Mouse (Mus musculus): ENCODE results near the gene Gsc.

Gene Gsc

GRCm38 (mm10) chr12:104472601-104473424 lies at the start of gene Gsc:
TSS of gene Gsc (minus strand) at chr12:104473330.
- in situ Hi-C loops (cut with MseI, MboI), result loop anchor here (25.0 kb wide), 2 partner anchors 214 to 464 kb away; no protein-coding TSS in a partner anchor

GRCm38 (mm10) chr12:104519721-104520120 lies 46.6 kb upstream of the Gsc start:
- in situ Hi-C loops (cut with MseI, MboI), result no loop called here

GRCm38 (mm10) chr12:104507911-104508310 lies 34.8 kb upstream of the Gsc start:
- in situ Hi-C loops (cut with MseI, MboI), result no loop called here

GRCm38 (mm10) chr12:104492009-104492408 lies 18.9 kb upstream of the Gsc start:
- in situ Hi-C loops (cut with MseI, MboI), result loop anchor here in 1 of 2 experiments (10.0 kb wide), 1 partner anchor 63 kb away; no protein-coding TSS in a partner anchor

- in situ Hi-C loops (cut with MseI, MboI), result no loop called here
Measured at GRCm38 (mm10) chr12:104486205-104486604, 13.1 kb upstream of the Gsc start.

GRCm38 (mm10) chr12:104485161-104485560 lies 12.0 kb upstream of the Gsc start:
- in situ Hi-C loops (cut with MseI, MboI), result no loop called here

GRCm38 (mm10) chr12:104481007-104481406 lies 7.9 kb upstream of the Gsc start:
- in situ Hi-C loops (cut with MseI, MboI), result no loop called here

- in situ Hi-C loops (cut with MseI, MboI), result no loop called here
Measured at GRCm38 (mm10) chr12:104478193-104478592, 5.1 kb upstream of the Gsc start.

GRCm38 (mm10) chr12:104477501-104477900 lies 4.4 kb upstream of the Gsc start:
- in situ Hi-C loops (cut with MseI, MboI), result no loop called here

- in situ Hi-C loops (cut with MseI, MboI), result no loop called here
Measured at GRCm38 (mm10) chr12:104477066-104477465, 3.9 kb upstream of the Gsc start.

GRCm38 (mm10) chr12:104475946-104476345 lies 2.8 kb upstream of the Gsc start:
- in situ Hi-C loops (cut with MseI, MboI), result no loop called here

- in situ Hi-C loops (cut with MseI, MboI), result loop anchor here (25.0 kb wide), 2 partner anchors 212 to 462 kb away; no protein-coding TSS in a partner anchor
Measured at GRCm38 (mm10) chr12:104474881-104475740, 2.0 kb upstream of the Gsc start.

- in situ Hi-C loops (cut with MseI, MboI), result loop anchor here (25.0 kb wide), 2 partner anchors 213 to 463 kb away; no protein-coding TSS in a partner anchor
Measured at GRCm38 (mm10) chr12:104474191-104474871, 1.2 kb upstream of the Gsc start.

GRCm38 (mm10) chr12:104473492-104473891 lies 362 bp upstream of the Gsc start:
- in situ Hi-C loops (cut with MseI, MboI), result loop anchor here (25.0 kb wide), 2 partner anchors 214 to 464 kb away; no protein-coding TSS in a partner anchor

GRCm38 (mm10) chr12:104472218-104472525 lies 958 bp downstream of the Gsc start:
- in situ Hi-C loops (cut with MseI, MboI), result loop anchor here (25.0 kb wide), 2 partner anchors 215 to 465 kb away; no protein-coding TSS in a partner anchor

- in situ Hi-C loops (cut with MseI, MboI), result loop anchor here (25.0 kb wide), 2 partner anchors 216 to 466 kb away; no protein-coding TSS in a partner anchor
Measured at GRCm38 (mm10) chr12:104471351-104472217, 1.5 kb downstream of the Gsc start.

GRCm38 (mm10) chr12:104470646-104471045 lies 2.5 kb downstream of the Gsc start:
- in situ Hi-C loops (cut with MseI, MboI), result loop anchor here (25.0 kb wide), 2 partner anchors 217 to 467 kb away; no protein-coding TSS in a partner anchor

- in situ Hi-C loops (cut with MseI, MboI), result loop anchor here (25.0 kb wide), 2 partner anchors 219 to 469 kb away; no protein-coding TSS in a partner anchor
Measured at GRCm38 (mm10) chr12:104468783-104469182, 4.3 kb downstream of the Gsc start.

GRCm38 (mm10) chr12:104467372-104467771 lies 5.8 kb downstream of the Gsc start:
- in situ Hi-C loops (cut with MseI, MboI), result loop anchor here (25.0 kb wide), 2 partner anchors 220 to 470 kb away; no protein-coding TSS in a partner anchor

- in situ Hi-C loops (cut with MseI, MboI), result loop anchor here (25.0 kb wide), 2 partner anchors 220 to 470 kb away; no protein-coding TSS in a partner anchor
Measured at GRCm38 (mm10) chr12:104466930-104467329, 6.2 kb downstream of the Gsc start.
